Mouse (Mus musculus) neural tube, embryonic 14.5 days (tissue): ENCODE measurements around the gene Myo1d. TPM values are rescaled to one million over a fixed set of nuclear protein-coding genes. Genes with fewer than 3 reads are reported as not detected.

Experiments
- ATAC-seq: fragments of 200-750 bp; cut with Nextera tagmentation; 2 replicates; pipeline ENCODE4 v1.8.0; 2017; ENCODE audit warnings: low read depth, mild to moderate bottlenecking, moderate TSS enrichment, moderate library complexity
- H3K27ac ChIP-seq: fragments of 300-500 bp; sonication (generic); 2 replicates; pipeline ENCODE4 v1.5.1; 2014; ENCODE audit warnings: low read depth, mild to moderate bottlenecking, control low read depth, low read length, moderate library complexity, mixed read lengths
- H3K27me3 ChIP-seq: fragments of 300-500 bp; sonication (generic); 2 replicates; pipeline ENCODE4 v1.6.1; 2014; ENCODE audit warnings: low read length; ENCODE audit not compliant: control insufficient read depth, insufficient read depth
- H3K36me3 ChIP-seq: fragments of 300-500 bp; sonication (generic); 2 replicates; pipeline ENCODE4 v1.6.1; 2014; ENCODE audit warnings: low read length, mixed read lengths; ENCODE audit not compliant: control insufficient read depth, insufficient read depth
- H3K4me1 ChIP-seq: fragments of 300-500 bp; sonication (generic); 2 replicates; pipeline ENCODE4 v1.6.1; 2014; ENCODE audit warnings: low read length; ENCODE audit not compliant: control insufficient read depth, insufficient read depth
- H3K4me2 ChIP-seq: fragments of 300-500 bp; sonication (generic); 2 replicates; pipeline ENCODE4 v1.6.1; 2014; ENCODE audit warnings: mild to moderate bottlenecking, low read depth, low read length, control low read depth
- H3K4me3 ChIP-seq: fragments of 300-500 bp; sonication (generic); 2 replicates; pipeline ENCODE4 v1.5.1; 2014; ENCODE audit warnings: low read depth, low read length, control low read depth, mixed read lengths
- H3K9ac ChIP-seq: fragments of 300-500 bp; sonication (generic); replicated peaks from 2 replicates; pipeline ENCODE4 v1.6.1; 2014; ENCODE audit warnings: low read depth, mild to moderate bottlenecking, control low read depth, low read length, mixed read lengths
- H3K9me3 ChIP-seq: fragments of 300-500 bp; sonication (generic); 2 replicates; pipeline ENCODE4 v1.6.1; 2016; ENCODE audit warnings: low read length; ENCODE audit not compliant: control insufficient read depth
- WGBS: fragments of 180-500 bp; shearing (Covaris S2); extraction: QIAGEN DNeasy Blood & Tissue Kit; methylation state at CpG from one replicate; pipeline ENCODE4 v1.1.7; 2014; 5-methylcytosine and 5-hydroxymethylcytosine counted together
- polyA plus RNA-seq: library from polyadenylated mRNA; unstranded; fragments of >200 nt; fragmentation: Nextera tagmentation; extraction: Ambion mirVana; gene quantifications from 2 replicates; pipeline ENCODE4 v1.2.1, GENCODE M21; 2014

Myo1d gene
- polyA plus RNA-seq, 1 experiment from 2014 or later, result 2.4 TPM

DNA sequence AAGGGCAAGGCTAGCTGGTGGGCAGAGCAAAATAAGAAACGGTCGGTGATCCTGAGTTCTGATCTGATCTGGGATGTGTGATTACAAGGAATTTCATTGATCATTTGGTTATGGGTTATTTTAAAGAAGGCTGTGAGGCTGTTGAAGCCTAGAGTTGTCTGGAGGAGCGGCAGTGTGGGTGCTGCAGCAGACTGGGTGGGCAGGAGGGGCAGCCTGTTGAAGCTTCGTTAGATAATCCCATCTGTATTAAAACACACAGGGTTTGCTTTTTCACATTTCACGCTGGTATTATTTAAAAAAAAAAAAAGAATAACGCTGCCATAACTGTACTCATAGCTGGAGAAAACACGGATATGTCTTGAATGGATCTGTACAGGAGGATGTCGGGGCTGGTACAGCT lies 263.9 kb downstream of the Myo1d start:
- no peak overlapping the region for H3K4me3 ChIP-seq
- no peak overlapping the region for H3K9ac ChIP-seq
- no peak overlapping the region for H3K27ac ChIP-seq
- 86% methylated on average over 8 of the region's 8 CpGs for WGBS
- H3K4me2 ChIP-seq, result no peak overlapping the region
- no peak for ATAC-seq
- H3K27me3 ChIP-seq, result no peaks in the 10 kb centered on the region
- no peaks in the 10 kb centered on the region for H3K36me3 ChIP-seq
- no peaks in the 10 kb centered on the region for H3K9me3 ChIP-seq
- H3K4me1 ChIP-seq, result peaks cover 22% of the 10 kb centered on the region

DNA sequence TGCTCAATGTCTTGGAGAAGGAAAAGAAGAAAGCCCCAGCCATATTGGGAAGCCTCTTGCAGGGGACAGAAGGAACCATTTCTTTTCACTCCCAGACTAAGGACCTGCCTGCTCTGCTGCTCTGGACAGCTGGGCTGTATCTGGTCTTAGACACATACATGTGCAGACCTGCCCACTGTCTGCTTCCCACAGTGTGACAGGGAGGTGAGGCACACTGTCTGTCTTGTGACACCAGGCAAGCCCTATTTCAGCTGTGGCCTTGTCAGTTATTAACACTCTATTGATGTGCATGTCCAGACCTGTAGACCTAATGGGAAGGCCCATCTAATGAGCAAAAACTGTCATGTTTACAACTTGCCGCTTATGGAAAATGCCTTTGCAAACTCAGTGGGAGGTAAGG lies 264.5 kb downstream of the Myo1d start:
- H3K9ac ChIP-seq, result no peak overlapping the region
- H3K4me3 ChIP-seq, result no peak overlapping the region
- ATAC-seq, result no peak
- peaks cover 22% of the 10 kb centered on the region for H3K4me1 ChIP-seq
- no peaks in the 10 kb centered on the region for H3K27me3 ChIP-seq
- no peaks in the 10 kb centered on the region for H3K9me3 ChIP-seq
- 46% methylated on average over 1 of the region's 1 CpGs for WGBS
- H3K4me2 ChIP-seq, result no peak overlapping the region
- H3K27ac ChIP-seq, result no peak overlapping the region
- no peaks in the 10 kb centered on the region for H3K36me3 ChIP-seq

DNA sequence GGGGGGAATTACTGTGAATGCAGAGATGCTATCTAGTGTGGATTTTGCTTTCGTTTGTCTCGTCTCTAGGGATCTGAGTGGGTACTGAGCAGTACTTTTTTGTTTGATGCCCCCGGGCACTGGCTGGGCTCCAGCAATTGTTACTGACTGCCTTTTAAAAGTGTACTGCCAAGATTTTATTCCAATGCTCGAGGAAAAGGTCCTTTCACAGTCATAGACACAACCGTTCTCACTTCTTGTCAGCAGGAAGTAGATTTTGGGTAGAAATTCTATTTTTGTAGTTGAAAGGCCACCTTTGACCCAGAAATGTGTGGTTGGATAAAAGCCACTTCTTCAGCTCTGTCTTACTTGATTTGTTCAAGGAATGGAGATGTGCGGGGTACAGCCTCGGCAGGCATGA lies 266.0 kb downstream of the Myo1d start:
- H3K27me3 ChIP-seq, result no peaks in the 10 kb centered on the region
- 51% methylated on average over 7 of the region's 7 CpGs for WGBS
- H3K9me3 ChIP-seq, result no peaks in the 10 kb centered on the region
- H3K4me3 ChIP-seq, result no peak overlapping the region
- H3K4me1 ChIP-seq, result peaks cover 18% of the 10 kb centered on the region
- ATAC-seq, result no peak
- no peak overlapping the region for H3K9ac ChIP-seq
- no peak overlapping the region for H3K4me2 ChIP-seq
- H3K36me3 ChIP-seq, result no peaks in the 10 kb centered on the region
- no peak overlapping the region for H3K27ac ChIP-seq

DNA sequence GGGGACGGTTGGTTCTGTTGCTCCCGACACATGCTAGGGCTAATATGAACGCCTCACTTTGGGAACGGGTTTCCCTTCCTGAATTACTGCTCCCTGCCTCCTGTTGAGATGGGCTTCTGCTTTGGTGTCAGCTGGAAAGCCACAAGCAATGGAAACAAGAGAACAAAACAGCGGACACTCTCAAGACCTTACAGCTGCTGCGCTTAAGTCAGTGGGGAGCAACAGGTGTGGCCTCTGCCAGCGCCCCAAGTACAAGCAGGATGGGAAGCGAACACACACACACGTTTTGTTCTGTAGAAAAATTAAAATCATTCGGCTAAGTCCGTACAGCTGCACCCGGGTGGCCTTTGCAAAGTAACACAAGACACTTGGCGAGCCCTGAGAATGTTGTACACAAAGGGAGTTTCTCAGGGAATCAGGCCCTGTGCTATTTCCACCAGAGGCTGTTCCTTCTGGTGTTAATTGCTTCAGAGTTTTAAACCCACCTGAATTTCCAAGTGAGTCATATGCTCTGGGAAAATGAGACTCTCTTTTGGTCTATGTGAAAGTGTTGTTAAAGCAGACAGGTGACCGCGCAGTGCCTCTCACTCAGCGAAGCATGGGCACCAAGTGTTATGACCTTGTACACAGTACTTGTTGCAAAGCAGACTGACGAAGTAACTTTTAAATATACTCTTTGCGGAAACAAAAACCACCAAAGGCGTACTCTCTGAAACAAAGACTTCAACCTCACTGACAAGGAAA lies 267.3 kb downstream of the Myo1d start:
- ATAC-seq, result no peak
- Histone ChIP-seq H3K36me3 (no peaks in the 10 kb centered on the region), H3K9me3 (no peaks in the 10 kb centered on the region), H3K4me1 (0 out of 2 replicates have a peak, but pooled peaks cover 13% of the 10 kb centered on the region), H3K4me3 (no peak overlapping the region), H3K27ac (no peak overlapping the region), H3K4me2 (no peak overlapping the region), H3K27me3 (no peaks in the 10 kb centered on the region), H3K9ac (no peak overlapping the region)
- WGBS, result 76% methylated on average over 19 of the region's 19 CpGs

DNA sequence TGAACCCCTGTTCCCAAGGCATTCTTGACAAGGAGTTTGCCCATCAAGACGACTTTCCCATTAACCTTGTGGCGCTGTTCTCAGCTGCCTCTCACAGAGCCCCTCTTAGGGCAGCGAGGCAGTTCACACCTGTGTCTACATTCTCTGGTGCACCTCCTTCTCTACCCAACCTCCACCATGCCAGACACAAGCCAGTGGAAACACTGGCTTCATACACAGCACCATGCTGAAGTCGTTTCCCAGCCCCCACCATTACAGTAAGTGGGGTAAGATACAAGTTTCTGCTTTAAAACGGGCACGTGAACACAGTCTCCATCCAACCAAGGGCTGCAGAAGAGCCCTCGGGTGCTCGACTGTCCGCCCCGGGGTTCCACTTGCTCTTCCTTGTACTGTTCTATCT lies 269.7 kb downstream of the Myo1d start:
- no peaks in the 10 kb centered on the region for H3K36me3 ChIP-seq
- no peak overlapping the region for H3K27ac ChIP-seq
- H3K27me3 ChIP-seq, result no peaks in the 10 kb centered on the region
- H3K4me2 ChIP-seq, result no peak overlapping the region
- WGBS, result 89% methylated on average over 10 of the region's 10 CpGs
- no peak overlapping the region for H3K9ac ChIP-seq
- H3K4me1 ChIP-seq, result peaks cover 19% of the 10 kb centered on the region; the same call in 1 of the 2 replicates
- H3K9me3 ChIP-seq, result no peaks in the 10 kb centered on the region
- no peak overlapping the region for H3K4me3 ChIP-seq
- ATAC-seq, result no peak

DNA sequence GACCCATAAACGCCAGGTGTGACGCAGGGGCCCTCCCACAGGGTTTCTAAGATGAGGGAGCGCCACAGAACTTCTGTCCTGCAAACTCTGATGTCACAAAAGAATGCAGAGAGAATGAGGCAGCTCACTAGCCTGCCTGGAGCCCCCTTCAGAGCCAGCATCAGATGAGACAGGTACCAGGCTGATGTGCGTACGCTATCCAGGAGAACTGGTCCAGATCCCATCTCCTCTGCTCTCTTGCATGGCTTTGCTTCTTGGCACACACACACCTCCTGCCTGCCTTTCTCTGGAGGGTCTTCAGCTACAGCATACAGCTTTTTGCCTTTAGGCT lies 270.7 kb downstream of the Myo1d start:
- no peak for ATAC-seq
- Histone ChIP-seq H3K4me1 (peaks cover 29% of the 10 kb centered on the region), H3K4me3 (no peak overlapping the region), H3K36me3 (no peaks in the 10 kb centered on the region), H3K27me3 (no peaks in the 10 kb centered on the region), H3K9me3 (no peaks in the 10 kb centered on the region), H3K4me2 (no peak overlapping the region), H3K27ac (no peak overlapping the region), H3K9ac (no peak overlapping the region)
- WGBS, result 78% methylated on average over 5 of the region's 5 CpGs

DNA sequence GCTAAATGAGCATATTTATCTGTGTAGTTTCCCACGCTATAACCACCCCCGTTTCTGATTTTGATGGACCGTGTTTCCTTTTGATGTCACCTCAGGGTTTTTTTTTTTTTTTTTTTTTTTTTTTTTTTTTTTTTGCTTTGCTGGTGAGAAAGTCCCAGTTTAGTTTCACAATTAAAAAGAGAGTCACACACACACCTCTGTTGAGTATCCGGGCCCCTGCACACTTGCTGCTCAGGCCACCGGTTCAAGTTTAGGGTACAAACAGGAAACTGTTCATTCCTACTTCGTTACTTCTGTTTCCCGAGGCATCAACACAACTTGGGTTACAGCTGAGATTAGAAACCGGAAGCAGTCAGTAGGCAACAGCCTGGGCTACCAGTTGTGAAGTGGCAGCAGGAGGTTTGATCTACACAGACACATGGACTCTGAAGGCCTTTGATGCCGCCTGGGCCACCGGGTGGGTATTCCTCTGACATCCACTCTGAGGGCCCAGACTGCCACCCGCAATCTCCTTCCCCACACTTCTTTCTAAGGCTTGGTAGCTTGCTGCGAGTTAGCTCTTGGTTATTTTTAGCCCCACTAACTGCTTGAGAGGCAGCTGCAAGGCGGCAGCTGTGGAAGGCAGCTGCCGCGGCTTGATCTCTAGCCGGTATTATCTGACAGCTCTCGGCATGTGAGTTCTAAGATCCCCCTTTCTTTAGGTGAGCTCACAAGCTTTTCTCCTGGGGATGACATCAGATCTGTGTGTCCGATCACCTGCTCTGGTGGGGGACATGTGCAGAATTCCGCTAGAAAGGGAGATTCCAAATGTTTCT lies 271.3 kb downstream of the Myo1d start:
- Histone ChIP-seq H3K27me3 (no peaks in the 10 kb centered on the region), H3K27ac (no peak overlapping the region), H3K9me3 (no peaks in the 10 kb centered on the region), H3K9ac (no peak overlapping the region), H3K36me3 (no peaks in the 10 kb centered on the region), H3K4me3 (no peak overlapping the region), H3K4me1 (peaks cover 28% of the 10 kb centered on the region), H3K4me2 (no peak overlapping the region)
- ATAC-seq, result no peak
- 53% methylated on average over 19 of the region's 19 CpGs for WGBS

DNA sequence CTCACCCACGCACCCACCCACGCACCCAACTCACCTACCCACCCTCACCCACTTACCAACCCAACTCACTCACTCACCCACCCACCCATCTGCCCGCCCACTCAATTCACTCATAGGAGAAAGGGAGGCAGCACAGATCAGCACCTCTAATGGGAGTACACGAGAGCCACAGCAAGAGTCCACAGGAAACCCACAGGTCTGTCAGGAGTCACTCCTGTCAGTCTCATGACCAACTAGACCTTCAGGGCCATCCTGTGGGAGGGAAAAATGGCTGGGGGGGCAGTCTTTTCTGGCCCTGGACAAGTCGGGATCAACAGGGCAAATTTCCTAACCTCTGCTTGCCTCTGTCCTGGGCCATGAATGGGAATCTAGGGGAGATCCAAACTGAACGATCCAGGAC lies 272.0 kb downstream of the Myo1d start:
- Histone ChIP-seq H3K9me3 (no peaks in the 10 kb centered on the region), H3K36me3 (no peaks in the 10 kb centered on the region), H3K4me1 (peaks cover 33% of the 10 kb centered on the region), H3K4me2 (no peak overlapping the region), H3K9ac (no peak overlapping the region), H3K27ac (no peak overlapping the region), H3K4me3 (no peak overlapping the region), H3K27me3 (no peaks in the 10 kb centered on the region)
- ATAC-seq, result no peak
- WGBS, result 96% methylated on average over 6 of the region's 6 CpGs

DNA sequence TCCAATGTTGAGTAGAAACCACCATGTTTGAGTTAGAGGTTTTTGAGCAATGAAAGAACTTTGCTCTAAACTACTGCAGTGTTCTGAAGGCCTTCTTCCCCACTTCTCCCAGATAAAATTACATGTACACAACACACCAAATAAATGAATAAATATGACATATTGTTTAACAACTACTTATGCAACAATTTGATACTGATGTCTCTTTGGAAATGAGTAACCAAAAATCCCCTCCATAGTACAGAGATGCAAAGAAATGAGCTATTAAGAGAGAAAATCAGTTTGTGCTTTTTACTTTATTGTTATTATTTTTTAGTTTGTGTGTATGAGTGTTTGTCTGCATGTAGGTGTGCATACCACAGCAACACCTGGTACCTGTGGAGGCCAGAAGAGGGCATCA lies 273.3 kb downstream of the Myo1d start:
- H3K9ac ChIP-seq, result no peak overlapping the region
- H3K4me2 ChIP-seq, result no peak overlapping the region
- no peaks in the 10 kb centered on the region for H3K36me3 ChIP-seq
- no peak overlapping the region for H3K27ac ChIP-seq
- no peaks in the 10 kb centered on the region for H3K9me3 ChIP-seq
- no peaks in the 10 kb centered on the region for H3K27me3 ChIP-seq
- H3K4me3 ChIP-seq, result no peak overlapping the region
- peaks cover 33% of the 10 kb centered on the region for H3K4me1 ChIP-seq
- ATAC-seq, result no peak
